Mouse (Mus musculus) left cerebral cortex, adult 9 months (tissue): ENCODE measurements around the gene Spr.
A peak's percentile ranks its signal among the peaks of the same experiment; 100 is the strongest.
"Not testable (repeated sequence)": the region's sequence is repeated elsewhere in the genome, so short reads cannot be mapped to it uniquely, and the experiment has no call there.

Experiments
- DNase-seq, 2 experiments: peaks; one replicate each; pipeline ENCODE4 v3.0.0; 2022; ENCODE audit warnings: low spot score in 2 of 2

Spr gene

GRCm38 (mm10) chr6:85137217-85138035 is at the start of gene Spr:
Gene Spr, minus strand, starts transcription at chr6:85137766.
- peak; percentile 64 to 88 for DNase-seq

- DNase-seq = no peak
Observed at GRCm38 (mm10) chr6:85186744-85187059, 49.1 kb upstream of the Spr start.

GRCm38 (mm10) chr6:85186033-85186743 is 48.6 kb upstream of the Spr start:
- DNase-seq = no peak

GRCm38 (mm10) chr6:85183951-85184350 is 46.4 kb upstream of the Spr start:
- no peak for DNase-seq

- DNase-seq = no peak
Observed at GRCm38 (mm10) chr6:85180036-85180435, 42.5 kb upstream of the Spr start.

- no peak for DNase-seq
Observed at GRCm38 (mm10) chr6:85179569-85179968, 42.0 kb upstream of the Spr start.

- no peak for DNase-seq
Observed at GRCm38 (mm10) chr6:85165440-85165921, 27.9 kb upstream of the Spr start.

- peak in 1 of 2 experiments; percentile 87 for DNase-seq
Observed at GRCm38 (mm10) chr6:85160201-85160923, 22.8 kb upstream of the Spr start.

GRCm38 (mm10) chr6:85159092-85159760 is 21.7 kb upstream of the Spr start:
- peak in 1 of 2 experiments; percentile 44 for DNase-seq

GRCm38 (mm10) chr6:85158040-85158804 is 20.7 kb upstream of the Spr start:
- DNase-seq = not testable (repeated sequence)

GRCm38 (mm10) chr6:85156551-85156950 is 19.0 kb upstream of the Spr start:
- not testable (repeated sequence) for DNase-seq

- no peak for DNase-seq
Observed at GRCm38 (mm10) chr6:85154861-85155528, 17.4 kb upstream of the Spr start.

GRCm38 (mm10) chr6:85153970-85154540 is 16.5 kb upstream of the Spr start:
- peak; percentile 39 to 76 for DNase-seq

- DNase-seq = no peak
Observed at GRCm38 (mm10) chr6:85150386-85150785, 12.8 kb upstream of the Spr start.

- no peak for DNase-seq
Observed at GRCm38 (mm10) chr6:85147636-85148035, 10.1 kb upstream of the Spr start.

GRCm38 (mm10) chr6:85144466-85144865 is 6.9 kb upstream of the Spr start:
- DNase-seq = no peak

- peak in 1 of 2 experiments; percentile 35 for DNase-seq
Observed at GRCm38 (mm10) chr6:85141013-85141412, 3.4 kb upstream of the Spr start.

GRCm38 (mm10) chr6:85139534-85139933 is 2.0 kb upstream of the Spr start:
- no peak for DNase-seq

- not testable (repeated sequence) for DNase-seq
Observed at GRCm38 (mm10) chr6:85136784-85137183, 782 bp downstream of the Spr start.

- DNase-seq = peak in 1 of 2 experiments; percentile 32
Observed at GRCm38 (mm10) chr6:85132794-85133193, 4.8 kb downstream of the Spr start.
